Mouse (Mus musculus) lung, postnatal 0 days (tissue): ENCODE measurements at regions not wholly inside any gene's neighbourhood (a gene's known extent, or its start where the extent isn't known, plus 50 kb on each side); places are given as distances from the start of the nearest gene placed in this dataset.
"Not testable (repeated sequence)": the region's sequence is repeated elsewhere in the genome, so short reads cannot be mapped to it uniquely, and the experiment has no call there.

Experiments used
- ATAC-seq: fragments of 200-750 bp; cut with Nextera tagmentation; 2 replicates; pipeline ENCODE4 v1.8.0; 2017; ENCODE audit warnings: moderate library complexity
- DNase-seq: peaks from one replicate; pipeline ENCODE4 v3.0.0-alpha.2; 2016; ENCODE audit warnings: low spot score
- H3K27ac ChIP-seq: fragments of 300-500 bp; sonication (generic); 2 replicates; pipeline ENCODE4 v1.5.1; 2014; ENCODE audit warnings: antibody characterized with exemption, mild to moderate bottlenecking, low read length, mixed read lengths
- H3K27me3 ChIP-seq: fragments of 300-500 bp; sonication (generic); replicated peaks from 2 replicates; pipeline ENCODE4 v1.6.1; 2014; ENCODE audit warnings: low read length, mixed read lengths; ENCODE audit not compliant: insufficient read depth
- H3K36me3 ChIP-seq: fragments of 300-500 bp; sonication (generic); 2 replicates; pipeline ENCODE4 v1.6.1; 2014; ENCODE audit warnings: low read length, mixed read lengths; ENCODE audit not compliant: insufficient read depth
- H3K4me1 ChIP-seq: fragments of 300-500 bp; sonication (generic); 2 replicates; pipeline ENCODE4 v1.6.1; 2014; ENCODE audit warnings: antibody characterized with exemption, low read depth, low read length, mixed read lengths; ENCODE audit not compliant: insufficient read depth
- H3K4me2 ChIP-seq: fragments of 300-500 bp; sonication (generic); replicated peaks from 2 replicates; pipeline ENCODE4 v1.6.1; 2014; ENCODE audit warnings: low read depth, mild to moderate bottlenecking, low read length, moderate library complexity, mixed read lengths
- H3K4me3 ChIP-seq: fragments of 300-500 bp; sonication (generic); 2 replicates; pipeline ENCODE4 v1.5.1; 2014; ENCODE audit warnings: low read depth, low read length
- H3K9ac ChIP-seq: fragments of 300-500 bp; sonication (generic); replicated peaks from 2 replicates; pipeline ENCODE4 v1.6.1; 2014; ENCODE audit warnings: low read depth, mild to moderate bottlenecking
- H3K9me3 ChIP-seq: fragments of 300-500 bp; sonication (generic); 2 replicates; pipeline ENCODE4 v1.6.1; 2016; ENCODE audit warnings: low read length, mixed read lengths
- CTCF ChIP-seq: IDR thresholded peaks from 2 replicates; pipeline ENCODE4 v1.5.1; 2016; ENCODE audit warnings: antibody characterized with exemption, mild to moderate bottlenecking
- EP300 ChIP-seq: IDR thresholded peaks from 2 replicates; pipeline ENCODE4 v1.6.1; 2016; ENCODE audit warnings: antibody characterized with exemption, mild to moderate bottlenecking, control low read depth
- WGBS: fragments of 180-500 bp; shearing (Covaris S2); extraction: QIAGEN DNeasy Blood & Tissue Kit; methylation state at CpG from one replicate; pipeline ENCODE4 v1.1.7; 2014; 5-methylcytosine and 5-hydroxymethylcytosine counted together

- ATAC-seq (no peak), DNase-seq (no peak)
- Histone ChIP-seq H3K4me2 (no peak overlapping the region), H3K27ac (no peak overlapping the region), H3K4me1 (no peaks in the 10 kb centered on the region), H3K9ac (no peak overlapping the region), H3K9me3 (no peaks in the 10 kb centered on the region), H3K36me3 (no peaks in the 10 kb centered on the region), H3K4me3 (no peak overlapping the region), H3K27me3 (no peaks in the 10 kb centered on the region)
- TF ChIP-seq CTCF (no peak), EP300 (no peak)
- WGBS, result 77% methylated on average over 5 of the region's 5 CpGs
Measured at GRCm38 (mm10) chr7:82105631-82106030, 68.0 kb upstream of the Sh3gl3 start.

DNA sequence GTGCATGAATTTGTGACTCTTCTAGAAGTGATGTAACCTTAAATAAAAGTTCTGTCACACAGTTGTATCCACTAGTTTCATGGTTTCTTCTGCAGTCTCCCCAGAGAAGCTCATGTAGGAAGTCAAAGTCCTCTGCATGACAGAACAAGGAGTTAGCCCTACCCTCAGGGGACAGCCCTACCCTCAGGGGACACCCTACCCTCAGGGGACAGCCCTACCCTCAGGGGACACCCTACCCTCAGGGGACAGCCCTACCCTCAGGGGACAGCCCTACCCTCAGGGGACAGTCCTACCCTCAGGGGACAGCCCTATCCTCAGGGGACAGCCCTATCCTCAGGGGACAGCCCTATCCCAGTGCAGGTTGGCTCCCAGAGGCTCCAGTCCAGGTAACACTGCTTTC is 64.5 kb upstream of the Sh3gl3 start:
- H3K27me3 ChIP-seq, H3K27ac ChIP-seq, H3K4me2 ChIP-seq, H3K36me3 ChIP-seq, H3K4me3 ChIP-seq, ATAC-seq, H3K9ac ChIP-seq, H3K9me3 ChIP-seq, DNase-seq, H3K4me1 ChIP-seq: not testable (repeated sequence)

DNA sequence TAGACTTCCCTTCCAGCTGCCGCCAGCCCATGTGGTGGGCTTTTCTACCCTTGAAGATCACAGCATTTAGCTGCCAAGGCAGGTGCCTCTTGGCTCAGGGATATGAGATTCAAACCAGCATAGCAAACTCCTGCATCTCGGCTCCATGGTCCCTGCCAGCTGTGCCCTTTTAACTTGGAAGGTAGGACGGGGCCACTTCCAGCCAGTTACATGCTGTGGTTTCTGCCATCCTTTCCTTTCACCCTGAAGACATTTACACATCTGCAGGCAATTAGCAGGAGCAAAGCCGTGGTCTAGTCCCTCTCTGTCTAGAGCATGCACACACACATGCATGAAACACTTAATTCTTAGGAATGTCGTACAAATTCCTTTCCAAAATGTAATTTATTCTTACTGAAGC is 64.1 kb upstream of the Sh3gl3 start:
- H3K27me3 ChIP-seq, result no peaks in the 10 kb centered on the region
- H3K9me3 ChIP-seq, result no peaks in the 10 kb centered on the region
- no peaks in the 10 kb centered on the region for H3K36me3 ChIP-seq
- H3K4me2 ChIP-seq, result no peak overlapping the region
- ATAC-seq, result no peak
- DNase-seq, result no peak
- H3K9ac ChIP-seq, result no peak overlapping the region
- 47% methylated on average over 5 of the region's 5 CpGs for WGBS
- TF ChIP-seq EP300 (no peak), CTCF (no peak)
- H3K27ac ChIP-seq, result no peak overlapping the region
- H3K4me3 ChIP-seq, result no peak overlapping the region
- H3K4me1 ChIP-seq, result no peaks in the 10 kb centered on the region

- WGBS, result 46% methylated on average over 8 of the region's 8 CpGs
- Histone ChIP-seq H3K4me2 (no peak overlapping the region), H3K27me3 (no peaks in the 10 kb centered on the region), H3K4me3 (no peak overlapping the region), H3K4me1 (no peaks in the 10 kb centered on the region), H3K9me3 (no peaks in the 10 kb centered on the region), H3K36me3 (no peaks in the 10 kb centered on the region), H3K27ac (no peak overlapping the region), H3K9ac (no peak overlapping the region)
- DNase-seq (no peak), ATAC-seq (no peak)
- TF ChIP-seq EP300, result no peak
- no peak for TF ChIP-seq CTCF
Measured at GRCm38 (mm10) chr7:82109977-82110376, 63.7 kb upstream of the Sh3gl3 start.

GRCm38 (mm10) chr7:82112046-82112445 is 61.6 kb upstream of the Sh3gl3 start:
- no peak overlapping the region for H3K4me3 ChIP-seq
- no peak for DNase-seq
- H3K27ac ChIP-seq, result no peak overlapping the region
- H3K4me1 ChIP-seq, result no peaks in the 10 kb centered on the region
- H3K27me3 ChIP-seq, result no peaks in the 10 kb centered on the region
- H3K4me2 ChIP-seq, result no peak overlapping the region
- H3K9ac ChIP-seq, result no peak overlapping the region
- 44% methylated on average over 6 of the region's 6 CpGs for WGBS
- H3K36me3 ChIP-seq, result no peaks in the 10 kb centered on the region
- TF ChIP-seq CTCF (no peak), EP300 (no peak)
- no peak for ATAC-seq
- H3K9me3 ChIP-seq, result no peaks in the 10 kb centered on the region

DNA sequence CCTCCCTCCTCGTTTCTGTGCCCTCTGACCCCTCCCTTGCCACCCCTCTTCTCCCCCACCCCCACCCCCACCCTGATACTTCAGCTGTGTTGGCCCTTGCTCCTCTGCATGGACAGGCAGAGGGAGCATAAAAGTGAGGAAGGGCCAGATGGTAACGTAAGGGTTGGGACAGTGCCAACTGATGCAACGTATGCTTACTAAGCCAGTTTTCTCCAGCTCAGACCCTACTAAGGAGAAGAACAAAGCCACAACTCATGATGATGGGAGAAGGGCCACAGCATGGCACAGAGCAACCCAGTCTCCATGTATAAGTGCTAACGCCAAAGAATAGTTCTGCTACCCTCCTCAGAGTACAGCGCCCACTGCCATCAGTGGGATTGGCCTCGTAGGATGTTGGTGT is 58.0 kb upstream of the Sh3gl3 start:
- no peak overlapping the region for H3K4me2 ChIP-seq
- DNase-seq, result no peak
- no peak overlapping the region for H3K27ac ChIP-seq
- no peaks in the 10 kb centered on the region for H3K9me3 ChIP-seq
- H3K4me3 ChIP-seq, result no peak overlapping the region
- H3K9ac ChIP-seq, result no peak overlapping the region
- H3K4me1 ChIP-seq, result no peaks in the 10 kb centered on the region
- no peaks in the 10 kb centered on the region for H3K27me3 ChIP-seq
- H3K36me3 ChIP-seq, result no peaks in the 10 kb centered on the region
- ATAC-seq, result no peak
- WGBS, result 73% methylated on average over 6 of the region's 6 CpGs
- TF ChIP-seq CTCF, result no peak
- TF ChIP-seq EP300, result no peak

DNA sequence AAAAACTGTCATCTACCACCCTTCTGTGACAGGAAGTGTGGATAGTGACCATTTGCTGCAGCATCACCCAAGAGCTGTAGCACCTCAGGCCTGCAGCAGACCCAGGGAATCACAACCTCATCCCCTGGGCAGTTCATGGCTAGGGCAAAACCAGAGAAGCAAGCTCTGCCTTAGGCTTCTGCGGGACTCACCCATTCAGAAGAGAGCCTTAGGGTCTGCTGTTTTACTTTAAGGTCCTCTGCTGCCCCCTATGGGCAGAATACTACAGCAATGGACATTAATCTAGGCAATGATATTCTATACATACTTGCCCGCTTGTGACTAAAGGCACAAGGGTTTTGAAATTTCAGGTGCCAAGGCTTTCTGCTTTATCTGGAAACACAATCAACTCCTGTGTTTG is 54.4 kb upstream of the Sh3gl3 start:
- TF ChIP-seq CTCF (peak; percentile 81), EP300 (no peak)
- Histone ChIP-seq H3K27me3 (no peaks in the 10 kb centered on the region), H3K9ac (no peak overlapping the region), H3K4me2 (no peak overlapping the region), H3K4me3 (no peak overlapping the region), H3K27ac (no peak overlapping the region), H3K4me1 (no peaks in the 10 kb centered on the region), H3K9me3 (no peaks in the 10 kb centered on the region), H3K36me3 (no peaks in the 10 kb centered on the region)
- ATAC-seq, result 0 out of 2 replicates have a peak, but pooled peaks have one; percentile 33
- peak; percentile 90 for DNase-seq
- WGBS, result 8% methylated on average over 2 of the region's 2 CpGs
